Mouse (Mus musculus): ENCODE measurements at regions not wholly inside any gene's neighbourhood (a gene's known extent, or its start where the extent isn't known, plus 50 kb on each side); places are given as distances from the start of the nearest gene placed in this dataset.
A peak's percentile ranks its signal among the peaks of the same experiment; 100 is the strongest.

DNA sequence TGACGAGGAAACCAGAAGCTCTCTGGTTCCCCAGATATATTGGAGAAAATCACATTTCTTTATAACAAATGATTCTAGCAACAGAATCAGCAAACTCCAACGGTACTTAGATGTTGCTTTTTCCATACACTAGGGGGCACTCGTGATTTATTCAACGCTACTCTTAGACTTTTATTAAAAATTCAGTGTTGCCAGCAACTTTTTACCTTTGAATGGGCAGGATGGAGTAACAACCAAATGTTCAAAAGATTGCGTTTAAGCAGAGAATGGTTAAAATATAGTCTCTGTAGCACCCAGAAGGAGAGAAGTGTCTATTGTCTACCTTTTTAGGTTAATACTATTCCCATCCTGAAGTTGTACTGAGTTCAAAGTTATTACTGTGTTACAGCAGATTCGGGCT is 715.4 kb upstream of the Cblb start:
- DNase-seq (ENCODE audit: low spot score) = peak; percentile 7

DNA sequence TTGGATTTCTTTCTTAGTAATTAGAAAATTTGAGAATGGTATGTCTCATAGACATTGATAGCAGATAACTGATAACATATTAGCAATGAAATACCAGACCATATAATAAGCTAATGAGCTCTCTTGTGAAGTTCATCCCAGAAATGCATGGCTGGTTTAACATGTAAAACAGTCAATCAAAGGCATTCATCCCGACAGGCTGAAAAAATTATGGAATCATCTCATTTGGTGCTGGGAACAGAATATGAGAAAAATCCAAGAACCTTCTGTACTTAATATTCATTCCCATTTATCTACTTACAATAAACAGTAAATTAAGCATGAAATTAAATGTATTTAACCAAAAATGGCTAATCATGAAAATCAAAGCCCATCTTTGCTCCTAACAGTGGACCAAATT is 698.8 kb upstream of the Cblb start:
- no peak for DNase-seq (ENCODE audit: low spot score)

DNA sequence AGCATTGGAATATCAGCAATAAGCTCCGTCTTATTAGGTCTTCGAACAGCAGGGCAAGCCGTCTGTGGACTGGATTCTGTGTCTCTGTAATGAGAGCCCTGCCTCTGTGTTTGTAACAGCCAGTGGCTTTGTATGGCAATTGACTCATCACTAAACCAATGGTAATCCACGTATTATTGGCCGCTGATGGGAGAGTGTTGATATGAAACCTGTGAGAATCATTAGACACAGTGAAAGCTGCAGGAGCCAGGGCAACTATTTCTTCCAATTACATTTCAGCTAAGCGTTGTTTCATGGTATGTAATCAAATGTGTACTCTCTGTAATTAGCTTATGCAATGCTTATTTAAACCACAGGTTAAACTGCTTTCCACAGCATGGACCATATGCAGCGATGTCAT is 696.1 kb upstream of the Cblb start:
- DNase-seq (ENCODE audit: low spot score) = no peak

DNA sequence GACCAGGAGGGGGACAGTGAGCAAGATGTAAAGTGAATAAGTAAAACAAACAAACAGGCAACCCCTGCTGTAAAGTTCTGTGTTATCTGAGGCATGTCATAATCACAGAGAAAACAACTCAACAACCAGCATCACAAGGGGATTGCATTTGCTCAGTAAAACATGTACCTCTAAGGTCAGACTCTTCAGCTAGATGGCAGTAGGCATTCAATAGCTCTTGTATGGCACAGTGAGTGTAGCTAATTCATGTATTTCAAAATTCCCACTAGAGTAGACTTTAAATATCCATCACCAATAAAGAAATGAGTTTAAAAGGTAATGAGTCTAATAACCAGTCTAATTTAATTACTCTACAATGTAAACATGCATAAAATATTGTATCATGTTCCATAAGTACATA is 683.9 kb upstream of the Cblb start:
- DNase-seq (ENCODE audit: low spot score) = no peak

DNA sequence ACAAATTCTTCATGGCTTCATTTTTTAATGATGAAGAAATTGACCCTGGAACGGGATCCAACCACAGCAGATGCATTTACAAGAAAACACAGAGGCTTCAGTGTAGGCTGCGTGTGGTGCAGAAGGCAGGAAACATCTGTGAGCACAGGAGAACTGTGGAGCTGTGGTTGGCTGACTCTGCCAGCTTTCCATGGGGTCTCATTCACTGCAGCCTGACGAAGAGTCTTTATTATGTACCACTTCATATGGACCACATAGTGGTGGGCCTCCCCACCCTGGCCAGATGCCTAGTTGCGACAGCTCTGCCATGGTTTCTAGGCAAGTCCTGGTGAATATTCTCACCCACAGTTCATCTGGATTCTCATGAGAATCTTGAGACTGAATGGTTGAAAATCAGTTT is 678.9 kb upstream of the Cblb start:
- DNase-seq (ENCODE audit: low spot score) = no peak

DNA sequence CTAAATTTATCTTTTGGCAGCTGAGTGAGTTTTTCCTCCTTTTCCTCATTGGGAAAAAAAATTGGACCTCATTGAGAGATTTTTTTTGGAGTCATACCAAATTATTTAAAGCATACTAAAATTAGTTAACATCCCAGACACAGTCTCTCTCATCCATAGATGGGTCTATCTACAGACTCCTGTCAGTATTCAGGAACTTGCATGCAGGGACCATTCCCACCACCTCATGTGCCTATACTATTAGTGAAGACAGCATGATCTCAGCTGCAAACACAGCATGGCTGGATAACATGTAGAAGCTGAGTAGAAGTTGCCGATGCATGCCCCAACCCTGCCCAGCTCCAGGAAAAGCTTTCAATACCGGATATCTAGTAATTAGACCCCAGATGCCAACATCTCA is 677.2 kb upstream of the Cblb start:
- DNase-seq (ENCODE audit: low spot score) = no peak

DNA sequence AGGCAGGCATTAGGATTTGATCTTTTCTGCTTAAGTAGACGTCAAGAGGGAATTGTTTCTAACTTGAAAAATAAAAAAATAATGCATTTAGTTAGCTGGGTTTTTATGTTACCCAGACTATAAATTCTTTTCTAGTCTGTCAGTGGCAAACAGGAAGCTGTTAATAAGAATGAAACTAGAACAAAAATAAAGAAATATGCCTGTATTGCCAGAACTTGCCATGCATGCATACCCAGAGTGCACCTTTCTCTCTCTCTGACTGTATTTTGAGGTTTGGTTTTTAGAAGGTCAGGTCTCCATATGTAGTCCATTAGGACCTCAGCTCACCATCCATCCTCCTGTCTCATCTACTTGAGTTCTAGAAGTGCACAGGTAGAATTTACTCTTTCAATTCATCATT is 661.0 kb upstream of the Cblb start:
- DNase-seq (ENCODE audit: low spot score) = no peak

DNA sequence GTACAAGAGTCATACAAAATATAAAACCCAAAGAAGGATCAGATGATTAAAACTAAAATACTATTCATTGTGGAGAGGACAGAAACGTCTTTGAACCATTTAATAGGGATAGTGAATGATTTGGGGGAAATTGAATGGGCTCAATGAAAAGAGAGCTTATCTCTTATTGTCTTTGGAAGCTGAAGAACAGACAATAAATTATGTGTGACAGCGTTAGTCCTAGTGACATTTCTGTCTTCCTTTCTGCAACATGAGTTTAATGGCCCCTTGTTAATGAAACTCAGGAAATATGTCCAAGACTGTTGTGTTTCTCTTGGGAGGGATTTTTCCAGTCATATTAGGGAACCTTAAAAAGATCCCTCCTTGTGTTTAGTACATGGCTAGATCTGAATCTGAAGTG is 644.6 kb upstream of the Cblb start:
- DNase-seq (ENCODE audit: low spot score) = no peak

DNA sequence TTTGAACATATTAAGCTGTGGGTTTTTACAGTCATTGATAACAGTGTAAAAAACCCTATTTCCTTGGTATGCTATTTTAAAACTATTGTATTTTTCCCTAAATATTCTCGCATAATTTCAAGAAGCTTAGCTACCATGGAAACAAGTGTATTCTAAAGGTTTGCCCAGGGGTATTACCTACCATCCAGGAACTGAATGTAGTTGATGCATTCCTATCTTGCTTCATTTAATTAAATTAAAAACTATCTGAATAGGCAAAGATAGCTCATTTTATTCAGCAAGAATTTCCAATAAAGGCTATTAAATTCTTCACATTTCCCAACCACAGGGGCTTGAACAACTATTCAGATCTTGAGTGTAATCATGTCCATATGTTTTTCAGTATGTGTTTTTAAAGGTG is 643.5 kb upstream of the Cblb start:
- no peak for DNase-seq (ENCODE audit: low spot score)

DNA sequence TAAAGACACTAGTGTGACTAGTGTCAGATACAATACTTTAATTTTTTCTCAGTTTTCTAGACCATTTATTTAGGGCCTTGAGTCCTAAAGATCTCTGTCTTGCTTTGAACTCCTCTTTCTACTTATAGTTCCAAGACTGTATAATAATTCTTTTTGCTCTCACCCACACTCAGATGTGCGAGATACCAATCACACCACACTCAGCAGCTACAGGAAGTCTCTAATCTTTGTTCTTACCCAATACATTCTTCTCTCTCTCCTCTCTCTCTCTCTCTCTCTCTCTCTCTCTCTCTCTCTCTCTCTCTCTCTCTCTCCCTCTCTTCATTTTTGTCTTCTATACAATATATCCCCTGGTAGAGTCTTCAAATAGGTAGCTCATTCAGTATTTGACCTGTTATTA is 637.2 kb upstream of the Cblb start:
- DNase-seq (ENCODE audit: low spot score) = no peak

All from gastrocnemius, adult 18-20 months (tissue).